Mouse (Mus musculus): ENCODE results near the gene Gpr157.
A peak's percentile ranks its signal among the peaks of the same experiment; 100 is the strongest.
"Not testable (repeated sequence)": the region's sequence is repeated elsewhere in the genome, so short reads cannot be mapped to it uniquely, and the experiment has no call there.

Gpr157 gene

DNA sequence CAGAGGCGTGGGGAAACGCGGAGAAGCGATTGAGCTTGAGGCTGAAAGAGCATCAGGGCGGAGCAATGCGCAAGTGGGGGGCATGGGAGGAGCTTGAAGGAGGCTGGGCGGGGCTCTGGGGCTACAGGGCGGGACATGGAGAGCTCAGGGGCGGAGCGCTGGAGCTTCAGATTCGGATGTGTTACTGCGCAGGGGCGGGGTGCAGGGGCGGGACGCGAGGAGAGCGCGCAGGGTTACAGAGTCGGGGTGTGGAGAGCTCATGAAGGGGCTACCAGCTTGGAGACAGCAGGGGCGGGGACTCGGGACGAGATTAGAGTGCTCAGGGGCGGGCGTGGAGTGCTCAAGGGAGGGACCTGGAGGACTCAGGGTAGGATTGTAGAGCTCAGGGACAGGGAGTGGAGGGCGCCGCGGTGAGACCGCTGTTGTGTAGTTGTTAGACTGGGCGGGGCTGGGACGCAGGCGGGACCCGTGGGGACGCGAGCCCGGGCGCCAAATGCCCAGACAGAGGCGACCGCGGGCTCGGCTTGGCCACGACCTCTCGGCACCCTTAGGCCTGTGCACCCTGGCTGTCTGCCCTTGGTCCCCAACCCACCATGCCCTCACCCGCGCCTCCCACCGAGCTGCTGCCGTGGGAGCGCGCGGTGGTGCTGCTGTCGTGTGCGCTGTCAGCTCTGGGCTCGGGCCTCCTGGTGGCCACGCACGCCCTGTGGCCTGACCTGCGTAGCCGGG lies at the start of gene Gpr157:
Gene Gpr157 (plus strand): TSS at position 205 of the 729 bp plus-strand sequence.
- peak; percentile 88 to 92 for DNase-seq (ENCODE audit: low spot score in 2 of 2)

- DNase-seq (ENCODE audit: low spot score in 2 of 2): no peak
Observed at GRCm38 (mm10) chr4:150038533-150038932, 48.6 kb upstream of the Gpr157 start.

- no peak for DNase-seq (ENCODE audit: low spot score in 2 of 2)
Observed at GRCm38 (mm10) chr4:150040003-150040581, 47.1 kb upstream of the Gpr157 start.

DNA sequence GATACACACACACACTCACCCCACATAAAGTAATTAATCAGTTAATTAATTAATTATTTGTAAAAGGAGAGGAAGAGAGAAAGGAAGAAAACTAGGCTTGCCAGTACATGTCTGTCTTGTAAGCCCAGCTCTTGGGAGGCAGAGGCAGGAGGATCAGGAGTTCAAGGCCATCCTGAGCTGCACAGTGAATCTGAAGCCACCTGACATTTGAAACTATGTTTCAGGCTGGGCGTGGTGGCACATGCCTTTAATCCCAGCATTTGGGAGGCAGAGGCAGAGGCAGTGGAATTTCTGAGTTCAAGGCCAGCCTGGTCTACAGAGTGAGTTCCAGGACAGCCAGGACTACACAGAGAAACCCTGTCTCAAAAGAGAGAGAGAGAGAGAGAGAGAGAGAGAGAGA lies 46.3 kb upstream of the Gpr157 start:
- not testable (repeated sequence) for DNase-seq (ENCODE audit: low spot score in 2 of 2)

- no peak for DNase-seq (ENCODE audit: low spot score in 2 of 2)
Observed at GRCm38 (mm10) chr4:150041346-150042110, 45.6 kb upstream of the Gpr157 start.

DNA sequence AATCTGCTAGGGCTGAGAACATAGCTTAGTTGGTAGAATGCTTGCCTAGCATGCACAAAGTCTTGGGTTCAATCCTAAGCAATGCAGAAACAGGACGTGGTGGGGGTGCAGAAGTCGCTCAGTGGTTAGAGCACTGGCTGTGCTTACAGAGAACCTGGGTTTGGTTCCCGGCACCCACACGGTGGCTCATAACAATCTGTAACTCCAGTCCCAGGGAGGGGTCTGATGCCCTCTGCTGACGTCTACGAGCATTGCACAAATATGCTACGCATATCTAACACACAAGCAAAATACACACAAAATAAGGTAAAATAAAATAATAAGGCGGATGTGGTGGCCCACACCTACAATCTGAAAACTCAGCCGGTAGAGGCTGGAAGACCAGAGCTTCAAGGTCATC lies 43.6 kb upstream of the Gpr157 start:
- no peak for DNase-seq (ENCODE audit: low spot score in 2 of 2)

DNA sequence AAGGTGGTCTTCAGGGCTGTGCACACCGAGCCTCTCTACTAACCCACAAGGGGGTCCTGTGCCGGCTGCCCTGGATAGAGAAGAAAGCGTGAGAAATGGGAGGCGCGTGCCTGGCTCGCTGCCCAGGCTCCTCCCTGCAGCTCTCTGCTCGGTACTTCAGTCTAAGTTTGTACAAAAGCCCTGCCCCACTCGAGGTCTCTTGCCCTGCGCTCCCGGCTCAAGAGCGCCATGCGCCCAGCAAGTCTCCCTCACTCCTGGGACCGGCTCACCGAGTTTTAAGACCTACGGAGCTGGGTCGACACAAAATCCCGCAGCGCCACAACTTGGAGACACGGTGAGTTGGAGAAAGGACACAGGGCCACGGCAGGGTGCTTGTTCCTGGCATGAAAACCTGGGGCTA lies 39.1 kb upstream of the Gpr157 start:
- no peak for DNase-seq (ENCODE audit: low spot score in 2 of 2)

- DNase-seq (ENCODE audit: low spot score in 2 of 2): no peak
Observed at GRCm38 (mm10) chr4:150048478-150049156, 38.5 kb upstream of the Gpr157 start.

- DNase-seq (ENCODE audit: low spot score in 2 of 2): no peak
Observed at GRCm38 (mm10) chr4:150049157-150049513, 38.0 kb upstream of the Gpr157 start.

DNA sequence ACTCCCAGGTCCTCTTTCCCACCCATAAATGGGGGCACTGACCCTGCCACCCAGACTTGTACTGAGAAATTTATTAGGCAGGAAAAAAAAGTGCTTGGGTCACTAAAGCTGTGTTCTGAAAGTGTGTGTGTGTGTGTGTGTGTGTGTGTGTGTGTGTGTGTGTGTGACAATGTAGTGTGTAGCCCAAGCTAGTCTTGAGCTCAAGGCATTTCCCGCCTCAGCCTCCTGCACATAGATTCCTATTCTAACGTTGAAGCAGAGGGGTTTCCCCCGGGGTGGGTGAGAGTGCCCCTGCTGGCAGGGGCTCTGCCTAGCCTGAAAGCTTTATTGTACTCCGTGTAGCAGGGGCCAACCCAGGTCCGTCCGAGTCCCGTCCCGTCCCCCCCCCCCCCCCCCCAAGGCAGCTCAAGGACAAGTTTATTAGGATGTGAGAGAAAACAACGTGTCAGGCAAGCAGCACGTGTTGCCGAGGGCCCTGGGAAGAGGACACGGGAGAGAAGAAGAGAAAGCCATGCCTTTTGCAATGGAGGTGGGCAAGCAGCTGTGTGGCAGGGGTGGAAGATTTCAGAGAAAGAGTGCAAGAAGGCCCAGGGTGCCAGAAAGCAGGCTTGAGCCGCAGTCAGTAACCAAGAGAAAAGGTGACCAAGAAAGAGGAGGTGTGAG lies 37.5 kb upstream of the Gpr157 start:
- DNase-seq (ENCODE audit: low spot score in 2 of 2): no peak

DNA sequence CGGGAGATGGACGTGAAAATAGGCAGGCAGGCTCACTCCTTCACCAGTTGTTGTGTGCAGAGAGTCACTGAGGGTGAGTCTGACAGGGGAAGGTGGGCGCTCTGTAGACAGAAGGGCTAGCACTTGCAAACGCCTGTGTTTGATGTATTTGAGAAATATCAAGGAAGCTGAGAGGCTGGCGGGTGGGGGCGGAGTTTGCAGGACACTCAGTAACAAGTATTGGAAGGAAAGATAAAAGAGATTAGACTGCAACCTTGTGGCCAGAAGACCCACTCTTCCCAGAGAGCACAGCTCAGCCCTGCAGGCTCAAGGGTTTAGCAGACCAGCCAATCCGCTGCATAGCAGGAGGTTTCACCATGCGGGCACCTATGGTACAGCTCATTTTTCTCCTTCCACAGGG lies 35.7 kb upstream of the Gpr157 start:
- no peak for DNase-seq (ENCODE audit: low spot score in 2 of 2)

GRCm38 (mm10) chr4:150052380-150052779 lies 34.8 kb upstream of the Gpr157 start:
- DNase-seq (ENCODE audit: low spot score in 2 of 2): no peak

- DNase-seq (ENCODE audit: low spot score in 2 of 2): no peak
Observed at GRCm38 (mm10) chr4:150056171-150056570, 31.0 kb upstream of the Gpr157 start.

- no peak for DNase-seq (ENCODE audit: low spot score in 2 of 2)
Observed at GRCm38 (mm10) chr4:150057722-150058121, 29.4 kb upstream of the Gpr157 start.

DNA sequence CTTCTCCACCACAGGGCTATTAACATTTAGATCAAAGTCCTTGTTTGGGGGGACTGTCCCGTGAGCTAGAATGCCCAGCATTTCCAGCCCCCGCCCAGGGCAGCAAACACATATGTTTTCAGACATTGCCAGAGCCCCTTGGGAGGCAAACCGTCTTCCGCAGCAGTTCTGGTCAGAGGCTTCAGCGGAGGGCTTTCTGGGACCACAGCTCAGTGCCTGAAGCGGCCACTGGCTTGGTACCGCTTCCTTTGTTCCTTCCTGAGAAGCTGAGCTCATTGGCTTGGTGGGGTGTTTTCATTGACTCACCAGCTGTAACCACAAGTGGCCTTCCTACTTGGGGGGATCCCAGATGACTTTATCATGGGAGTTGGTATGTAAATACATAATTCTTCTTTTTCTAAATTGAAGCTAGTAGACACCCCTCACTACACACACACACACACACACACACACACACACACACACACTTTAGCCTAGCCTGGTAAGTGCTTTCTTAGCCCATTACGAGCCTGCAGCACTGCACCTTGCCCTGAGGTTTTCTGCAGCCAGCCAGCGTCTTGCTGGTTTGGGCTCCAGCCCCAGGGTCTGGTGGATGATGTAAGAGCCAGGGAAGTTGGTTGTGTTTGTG lies 27.2 kb upstream of the Gpr157 start:
- no peak for DNase-seq (ENCODE audit: low spot score in 2 of 2)

- no peak for DNase-seq (ENCODE audit: low spot score in 2 of 2)
Observed at GRCm38 (mm10) chr4:150060469-150061170, 26.5 kb upstream of the Gpr157 start.

- no peak for DNase-seq (ENCODE audit: low spot score in 2 of 2)
Observed at GRCm38 (mm10) chr4:150061432-150062225, 25.5 kb upstream of the Gpr157 start.

DNA sequence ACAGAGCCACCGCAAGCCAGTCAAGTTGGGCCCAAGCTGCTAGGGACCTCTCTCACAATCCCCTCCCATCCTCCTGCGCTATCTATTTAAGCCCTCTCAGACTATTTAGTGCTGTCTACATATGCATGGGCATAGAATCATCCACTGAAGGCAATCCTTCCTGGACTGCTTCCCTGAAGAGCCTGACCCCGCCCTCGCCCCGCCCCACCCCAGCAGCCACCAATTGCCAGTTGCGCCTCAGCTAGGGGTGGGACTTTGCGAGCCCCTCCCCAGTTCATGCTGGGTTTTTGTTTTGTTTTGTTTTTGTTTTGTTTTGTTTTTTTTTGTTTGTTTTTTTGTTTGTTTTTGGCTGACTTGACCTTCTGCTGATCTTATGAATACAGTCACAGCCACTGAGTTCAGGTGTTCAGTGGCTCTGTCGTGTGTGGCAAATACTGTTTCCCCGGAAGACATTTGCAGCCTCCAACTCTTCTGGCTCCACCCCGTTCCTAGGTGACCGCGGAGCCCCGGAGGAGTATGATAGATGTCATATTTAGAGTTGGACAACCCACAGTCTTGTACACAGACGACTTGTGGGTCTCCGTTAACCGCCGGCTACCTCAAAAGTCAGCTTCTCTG lies 20.4 kb upstream of the Gpr157 start:
- no peak for DNase-seq (ENCODE audit: low spot score in 2 of 2)

GRCm38 (mm10) chr4:150068216-150068615 lies 18.9 kb upstream of the Gpr157 start:
- no peak for DNase-seq (ENCODE audit: low spot score in 2 of 2)

Measured in spleen, postnatal 4 days (tissue).